Mouse (Mus musculus): ENCODE measurements around the gene Ugt1a9.
A peak's percentile ranks its signal among the peaks of the same experiment; 100 is the strongest.
"Not testable (repeated sequence)": the region's sequence is repeated elsewhere in the genome, so short reads cannot be mapped to it uniquely, and the experiment has no call there.

Ugt1a9 gene

GRCm38 (mm10) chr1:88109027-88109557, 38.5 kb downstream of the Ugt1a9 start:
- DNase-seq: not testable (repeated sequence)

DNA sequence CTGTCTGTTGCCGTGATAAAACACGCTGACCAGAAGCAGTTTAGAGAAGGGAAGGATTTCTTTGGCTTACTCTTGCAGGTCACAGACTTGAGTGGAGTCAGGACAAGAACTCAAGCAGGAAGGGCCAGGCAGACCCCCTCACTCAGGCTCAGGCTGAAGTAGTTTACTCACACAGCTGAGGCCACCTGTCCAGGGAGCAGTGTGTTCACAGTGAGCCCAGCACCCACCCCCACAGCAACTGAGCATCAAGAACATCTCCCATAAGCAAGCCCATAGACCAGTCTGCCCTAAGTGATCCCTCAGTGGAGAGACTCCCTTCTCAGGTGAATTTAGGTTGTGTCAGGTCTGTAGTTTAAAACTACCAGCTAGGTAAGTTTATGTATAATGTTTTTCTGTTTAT, 39.0 kb downstream of the Ugt1a9 start:
- DNase-seq: not testable (repeated sequence)

DNA sequence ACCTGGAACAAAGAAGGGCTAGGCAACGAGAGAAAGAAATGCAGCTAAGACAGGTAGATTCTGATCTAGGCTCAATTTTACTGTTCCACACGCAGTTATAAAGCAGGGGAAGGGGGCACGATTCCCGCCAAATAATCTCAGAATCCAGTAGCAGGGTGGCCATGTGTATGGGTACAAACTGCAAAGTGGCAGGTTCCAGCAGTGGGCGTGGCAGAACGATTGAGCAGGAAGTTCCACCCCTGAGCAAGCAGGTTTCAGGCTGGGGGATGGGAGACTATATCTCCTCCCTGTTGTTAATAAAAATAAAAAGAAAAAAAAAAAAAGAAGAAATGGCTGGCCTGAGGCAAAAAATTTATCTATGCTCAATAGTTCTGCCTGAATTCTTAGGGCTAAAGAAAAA, 42.2 kb downstream of the Ugt1a9 start:
- DNase-seq: not testable (repeated sequence)

DNA sequence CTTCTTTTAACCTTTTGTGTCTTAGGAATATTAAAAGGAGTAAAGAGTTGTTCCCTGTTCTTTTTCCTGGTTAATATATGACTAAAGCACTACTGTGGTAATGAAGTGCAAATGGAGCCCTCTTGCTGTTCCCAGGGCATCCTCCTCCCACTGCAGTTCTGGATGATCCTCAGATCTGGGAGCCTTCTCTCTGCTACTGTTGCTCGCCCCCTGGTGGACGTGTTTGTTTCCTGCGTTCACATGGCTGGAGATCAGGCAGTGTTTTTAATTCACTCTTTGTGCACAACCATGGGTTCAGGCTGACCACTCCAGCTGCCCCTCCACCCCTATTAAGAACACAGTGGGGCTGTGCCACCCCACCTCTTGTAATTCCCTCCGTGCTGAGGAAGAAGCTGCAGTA, 50.0 kb downstream of the Ugt1a9 start:
- not testable (repeated sequence) for DNase-seq

- not testable (repeated sequence) for DNase-seq
Measured at GRCm38 (mm10) chr1:88121521-88121920, 50.9 kb downstream of the Ugt1a9 start.

GRCm38 (mm10) chr1:88125827-88126360, 55.3 kb downstream of the Ugt1a9 start:
- not testable (repeated sequence) for DNase-seq

- DNase-seq: not testable (repeated sequence)
Measured at GRCm38 (mm10) chr1:88129091-88129490, 58.5 kb downstream of the Ugt1a9 start.

GRCm38 (mm10) chr1:88130223-88130622, 59.6 kb downstream of the Ugt1a9 start:
- DNase-seq: not testable (repeated sequence)

GRCm38 (mm10) chr1:88133908-88134456, 63.4 kb downstream of the Ugt1a9 start:
- no peak for DNase-seq

- peak; percentile 18 for DNase-seq
Measured at GRCm38 (mm10) chr1:88134457-88135011, 63.9 kb downstream of the Ugt1a9 start, which contains the start of gene Ugt1a6a. Ugt1a6a (plus strand) TSS chr1:88134809.

DNA sequence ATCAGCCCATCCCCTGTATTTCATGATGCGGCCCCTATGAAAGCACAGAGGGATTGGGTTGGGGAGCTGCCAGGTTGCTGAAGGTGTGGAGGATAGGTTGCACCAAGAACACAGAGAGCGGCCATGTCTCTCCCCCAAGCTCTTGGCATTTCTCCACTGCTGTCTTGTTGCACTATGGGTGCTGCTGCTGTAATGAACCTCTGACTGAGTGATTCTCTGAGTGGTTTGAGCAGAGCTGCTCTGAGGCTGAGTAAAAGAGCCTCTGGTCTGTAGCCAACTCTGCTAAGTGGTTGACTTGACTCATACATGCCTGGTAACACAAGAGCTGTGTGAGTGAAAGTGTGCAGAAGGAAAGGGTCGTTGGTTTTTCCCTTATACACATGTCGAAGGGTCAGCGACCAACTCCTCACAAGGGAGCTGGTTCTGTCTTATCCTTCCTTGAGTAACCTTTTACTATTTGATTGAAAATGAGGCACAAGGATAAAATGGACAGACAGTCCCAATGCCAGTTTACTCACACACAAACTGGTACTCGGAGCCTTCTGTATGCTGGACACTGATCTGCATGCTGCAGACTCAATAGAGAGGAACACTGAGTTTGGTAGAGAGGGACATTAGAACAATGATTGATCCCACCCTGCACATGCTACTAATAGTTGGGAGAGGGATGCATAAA, 64.8 kb downstream of the Ugt1a9 start:
- DNase-seq: not testable (repeated sequence)

DNA sequence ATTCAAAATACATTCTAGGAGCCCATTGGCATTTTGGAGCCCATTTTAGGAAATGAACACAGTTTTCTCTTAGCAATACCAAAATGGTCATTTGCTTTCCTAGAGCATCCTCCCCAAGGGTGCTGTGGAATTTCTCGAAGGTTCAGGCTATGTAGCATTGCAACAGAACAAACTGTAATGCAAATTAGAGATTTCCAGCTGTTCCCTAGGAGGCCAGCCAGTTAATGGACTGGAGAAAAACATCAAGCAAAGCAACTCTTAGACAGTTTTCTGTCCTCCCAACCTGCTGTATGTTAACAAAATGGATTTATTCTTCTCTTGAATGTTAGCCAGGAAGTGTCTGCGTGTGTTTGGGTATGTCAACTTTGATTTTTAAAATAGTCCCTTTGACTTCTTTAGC, 66.0 kb downstream of the Ugt1a9 start:
- no peak for DNase-seq

- DNase-seq: no peak
Measured at GRCm38 (mm10) chr1:88137264-88137663, 66.7 kb downstream of the Ugt1a9 start.

- DNase-seq: no peak
Measured at GRCm38 (mm10) chr1:88138145-88138544, 67.5 kb downstream of the Ugt1a9 start.

DNA sequence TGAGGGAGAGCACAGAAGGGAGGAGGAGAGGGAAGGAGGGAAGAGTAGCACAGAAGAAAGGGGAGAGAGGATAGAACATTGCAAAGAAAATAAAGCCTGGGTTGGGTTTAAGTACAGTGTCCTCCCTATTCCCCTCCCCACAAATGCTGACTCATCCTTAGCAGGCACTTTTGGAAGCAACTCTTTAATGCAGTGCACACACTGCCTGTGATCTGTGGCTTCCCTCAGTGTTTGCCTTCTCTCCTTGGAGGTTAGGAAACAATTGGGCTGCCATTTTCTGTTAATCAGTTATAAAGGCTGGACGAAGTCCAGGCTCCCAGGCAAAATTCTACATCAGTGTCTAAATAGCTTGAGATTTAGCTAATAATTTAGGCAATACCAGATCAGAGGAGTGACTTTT, 69.9 kb downstream of the Ugt1a9 start:
- not testable (repeated sequence) for DNase-seq

GRCm38 (mm10) chr1:88143966-88144675, 73.5 kb downstream of the Ugt1a9 start:
- not testable (repeated sequence) for DNase-seq

DNA sequence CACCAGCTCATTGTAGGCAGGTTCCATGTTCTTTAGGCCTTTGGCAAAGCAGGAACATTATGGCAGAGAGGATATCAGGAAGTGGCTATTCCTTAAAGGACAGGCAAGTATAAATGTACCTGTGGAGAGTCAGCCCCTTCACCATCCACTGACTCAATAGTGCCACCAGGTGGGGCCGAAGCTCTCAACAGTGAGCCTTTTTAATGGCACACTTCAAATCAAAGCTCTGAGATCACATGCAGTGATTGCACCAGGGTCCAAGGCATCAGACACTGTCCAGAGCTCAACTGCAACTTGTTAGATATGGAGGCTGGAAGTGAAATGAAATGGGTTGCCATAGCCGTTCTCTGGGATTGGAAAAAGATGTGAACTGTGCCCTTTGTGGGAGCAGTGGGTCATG, 74.7 kb downstream of the Ugt1a9 start:
- DNase-seq: not testable (repeated sequence)

- not testable (repeated sequence) for DNase-seq
Measured at GRCm38 (mm10) chr1:88150133-88150532, 79.5 kb downstream of the Ugt1a9 start.

DNA sequence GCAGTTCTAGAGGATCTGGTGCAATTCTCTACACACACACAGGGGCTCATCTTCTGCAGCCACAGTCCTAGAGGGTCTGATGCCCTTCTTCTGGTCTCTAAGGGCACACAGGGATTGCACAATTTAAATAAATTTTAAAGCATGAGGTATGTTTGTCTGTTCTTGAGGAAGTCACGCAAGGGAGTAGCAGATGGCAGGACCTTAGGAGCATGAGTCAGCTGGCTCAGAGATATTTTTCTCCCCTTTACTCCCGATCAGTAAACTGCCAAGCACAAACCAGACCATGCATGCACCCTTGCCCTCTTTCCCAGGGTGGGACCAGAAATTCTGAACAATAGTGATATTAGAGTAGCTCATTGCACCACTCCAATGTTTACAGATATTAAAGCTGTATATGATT, 87.8 kb downstream of the Ugt1a9 start:
- no peak for DNase-seq

- DNase-seq: no peak
Measured at GRCm38 (mm10) chr1:88165711-88166110, 95.1 kb downstream of the Ugt1a9 start, which contains the start of gene Ugt1a5. Ugt1a5 (plus strand) TSS chr1:88166012.

- DNase-seq: not testable (repeated sequence)
Measured at GRCm38 (mm10) chr1:88172190-88172589, 101.6 kb downstream of the Ugt1a9 start.

- DNase-seq: no peak
Measured at GRCm38 (mm10) chr1:88179657-88180056, 109.1 kb downstream of the Ugt1a9 start.
